Mouse (Mus musculus) spleen, postnatal 36 days (tissue): ENCODE data around the gene Rab15.
A peak's percentile ranks its signal among the peaks of the same experiment; 100 is the strongest.
"Not testable (repeated sequence)": the region's sequence is repeated elsewhere in the genome, so short reads cannot be mapped to it uniquely, and the experiment has no call there.

Experiments used
- DNase-seq, 2 experiments: peaks; one replicate each; pipeline ENCODE4 v3.0.0; 2022; ENCODE audit warnings: low spot score in 2 of 2, mixed read lengths in 1 of 2

Gene Rab15

GRCm38 (mm10) chr12:76822651-76823041 lies at the start of gene Rab15:
Gene Rab15 (minus strand): TSS chr12:76822908.
- no peak for DNase-seq

GRCm38 (mm10) chr12:76869561-76869960 lies 46.9 kb upstream of the Rab15 start:
- no peak for DNase-seq

- DNase-seq: no peak
Observed at GRCm38 (mm10) chr12:76868463-76869198, 45.9 kb upstream of the Rab15 start.

- DNase-seq: no peak
Observed at GRCm38 (mm10) chr12:76867586-76868280, 45.0 kb upstream of the Rab15 start.

DNA sequence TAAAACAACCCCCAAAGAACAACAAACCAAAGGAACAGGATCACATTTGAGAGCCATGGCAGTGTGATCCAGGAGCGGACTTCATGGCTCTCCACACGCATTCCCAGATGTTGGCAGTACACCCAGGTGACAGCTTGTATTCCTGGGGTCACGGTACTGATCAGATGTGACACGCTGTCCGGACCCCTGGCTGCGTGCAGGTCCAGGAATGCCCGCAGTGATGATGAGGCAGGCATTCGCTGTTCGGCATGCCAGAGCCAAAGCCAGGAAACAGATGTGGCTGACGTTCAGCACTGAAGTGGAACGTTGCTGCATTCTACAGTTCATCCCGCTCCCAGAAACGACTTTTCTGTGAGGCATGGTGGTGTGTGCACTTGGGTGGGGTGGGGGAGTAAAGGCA lies 42.6 kb upstream of the Rab15 start:
- DNase-seq: no peak

- no peak for DNase-seq
Observed at GRCm38 (mm10) chr12:76863651-76864050, 40.9 kb upstream of the Rab15 start.

DNA sequence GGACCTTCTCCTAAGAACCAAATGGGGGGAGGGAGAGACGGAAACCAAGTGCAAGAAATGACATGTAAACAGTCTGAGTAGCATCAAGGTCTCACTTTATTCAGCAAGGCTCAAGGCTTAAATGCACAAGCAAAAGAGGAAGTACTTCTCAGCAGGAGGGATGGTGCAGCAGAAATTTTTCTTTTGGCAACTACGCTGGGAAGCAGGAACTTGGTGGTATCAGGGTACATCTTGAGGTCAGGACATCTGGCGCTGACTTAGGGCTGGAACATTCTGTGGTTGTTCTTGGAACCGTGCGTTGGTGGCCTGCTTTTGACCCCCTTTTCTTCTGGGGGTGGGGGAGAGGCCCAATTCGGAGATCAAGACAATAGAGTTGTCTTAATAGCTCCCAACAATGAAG lies 36.1 kb upstream of the Rab15 start:
- not testable (repeated sequence) for DNase-seq

- DNase-seq: no peak
Observed at GRCm38 (mm10) chr12:76857087-76857486, 34.4 kb upstream of the Rab15 start.

DNA sequence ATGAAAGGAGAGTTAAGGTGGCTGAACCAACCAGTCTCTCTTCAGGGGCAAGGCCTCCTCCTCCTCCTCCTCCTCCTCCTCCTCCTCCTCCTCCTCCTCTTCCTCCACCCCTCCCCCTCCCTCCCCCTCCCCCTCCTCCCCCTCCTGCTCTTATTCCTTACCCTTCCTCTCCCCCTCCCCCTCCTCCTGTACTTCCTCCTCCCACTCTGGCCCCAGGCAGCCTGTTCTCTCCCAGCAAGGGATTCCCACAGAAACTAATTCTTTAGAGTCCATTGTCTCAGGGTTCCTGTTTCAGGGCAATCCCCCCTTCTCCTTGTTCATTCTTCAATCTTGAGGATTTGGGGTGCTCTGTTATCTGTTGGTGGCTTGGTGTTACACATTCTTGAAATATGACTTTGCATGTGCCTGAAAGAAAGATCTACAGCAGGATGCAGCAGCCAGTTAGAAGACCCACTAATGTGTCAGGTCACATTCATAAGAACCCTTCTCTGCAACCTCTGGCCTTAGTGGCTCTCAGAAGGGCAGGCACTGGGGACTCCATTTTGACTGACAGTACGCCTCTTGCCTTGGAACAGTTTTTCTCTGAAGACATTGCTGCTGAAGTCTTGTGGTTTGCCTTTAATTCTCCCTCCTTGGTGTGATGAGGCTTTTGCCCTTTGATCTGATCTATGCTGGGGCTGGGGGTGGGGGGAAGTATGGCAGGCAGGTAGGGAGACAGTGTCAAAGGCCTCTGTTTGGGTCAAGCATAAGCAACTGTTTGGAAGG lies 30.9 kb upstream of the Rab15 start:
- no peak for DNase-seq

- DNase-seq: no peak
Observed at GRCm38 (mm10) chr12:76852419-76852818, 29.7 kb upstream of the Rab15 start.

- no peak for DNase-seq
Observed at GRCm38 (mm10) chr12:76844346-76845061, 21.8 kb upstream of the Rab15 start.

DNA sequence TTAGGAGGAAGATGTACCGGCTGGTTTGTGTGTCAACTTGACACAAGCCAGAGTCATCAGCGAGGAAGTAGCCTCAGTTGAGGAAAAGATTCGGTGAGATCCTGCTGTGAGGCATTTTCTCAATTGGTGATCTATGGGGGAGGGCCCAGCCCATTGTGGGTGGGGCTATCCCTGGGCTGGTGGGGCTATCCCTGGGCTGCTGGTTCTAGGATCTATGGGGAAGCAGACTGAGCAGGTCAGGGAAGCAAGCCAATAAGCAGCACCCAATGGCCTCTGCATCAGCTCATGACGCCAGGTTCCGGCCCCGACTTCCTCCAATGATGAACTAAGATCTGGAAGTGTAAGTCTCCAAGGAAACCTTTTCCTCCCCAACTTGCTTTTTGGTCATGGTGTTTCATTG lies 17.4 kb upstream of the Rab15 start:
- DNase-seq: no peak

GRCm38 (mm10) chr12:76839298-76839697 lies 16.6 kb upstream of the Rab15 start:
- no peak for DNase-seq

GRCm38 (mm10) chr12:76837844-76838650 lies 15.3 kb upstream of the Rab15 start:
- no peak for DNase-seq

- peak; percentile 97 for DNase-seq
Observed at GRCm38 (mm10) chr12:76837101-76837843, 14.6 kb upstream of the Rab15 start.

DNA sequence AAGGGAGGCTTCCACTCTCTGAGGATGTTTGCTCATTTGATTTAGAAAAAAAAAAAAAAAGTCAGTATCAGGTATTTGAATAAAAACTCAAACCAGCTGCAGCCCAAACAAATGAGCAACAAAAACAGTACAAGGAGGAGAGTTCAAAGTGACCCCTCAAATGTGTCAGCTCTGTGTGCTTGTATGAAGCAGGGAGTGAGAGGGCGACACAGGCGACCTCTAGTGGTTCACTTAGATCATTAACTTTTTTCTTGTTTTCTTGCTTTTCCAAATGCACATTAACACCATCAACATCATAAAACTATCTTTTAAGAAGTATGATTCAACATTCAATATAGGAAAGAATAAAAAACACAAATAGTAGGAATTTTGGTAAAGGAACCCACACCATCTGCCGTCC lies 10.0 kb upstream of the Rab15 start:
- peak in 1 of 2 experiments; percentile 25 for DNase-seq

DNA sequence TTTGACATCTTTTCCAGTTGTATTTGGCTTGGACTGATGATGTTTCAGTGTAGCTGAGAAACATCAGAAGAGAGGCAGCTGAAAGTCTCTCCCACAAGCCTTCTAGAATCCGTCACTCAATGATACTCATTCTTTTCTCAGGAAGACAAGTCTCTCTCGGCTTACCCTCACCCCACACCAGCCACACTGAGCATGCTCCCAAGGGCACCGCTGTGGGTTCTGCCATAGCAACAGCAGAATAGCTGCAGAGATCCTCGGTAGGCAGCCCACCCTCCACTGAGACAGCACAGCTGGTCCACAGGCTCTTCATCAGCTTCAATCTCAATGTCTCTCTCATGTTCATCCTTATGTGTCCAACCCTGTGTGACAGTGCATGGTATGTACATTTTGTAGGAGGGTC lies 2.6 kb upstream of the Rab15 start:
- no peak for DNase-seq

GRCm38 (mm10) chr12:76822002-76822650 lies 582 bp downstream of the Rab15 start:
- no peak for DNase-seq

DNA sequence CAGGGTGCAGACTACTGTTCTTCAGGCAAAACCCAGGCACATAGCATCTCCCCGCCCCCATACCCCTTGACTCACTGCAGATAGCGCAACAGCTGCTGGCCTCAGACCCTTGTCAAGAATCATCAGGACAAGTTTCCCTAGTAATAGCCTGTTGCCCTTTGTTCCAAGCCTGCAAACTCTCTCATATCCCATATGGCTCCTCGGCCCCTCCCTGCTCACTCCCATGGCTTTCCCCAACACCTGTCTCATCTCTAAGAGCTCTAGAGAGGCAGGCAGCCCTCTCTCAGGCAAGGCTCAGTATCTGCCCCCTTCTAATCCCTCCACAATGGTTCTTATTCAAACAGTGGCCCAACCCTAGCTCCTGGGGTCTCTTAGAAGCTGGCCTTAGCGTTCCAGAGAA lies 2.1 kb downstream of the Rab15 start:
- DNase-seq: no peak

GRCm38 (mm10) chr12:76819816-76820215 lies 2.9 kb downstream of the Rab15 start:
- DNase-seq: no peak
